Mouse (Mus musculus) small intestine, adult 2 months (tissue): ENCODE measurements around the gene Utrn.

Experiments
- CTCF ChIP-seq: fragments of 200-500 bp; IDR thresholded peaks from 2 replicates; pipeline ENCODE4 v1.5.1; 2012; ENCODE audit warnings: low read depth, mild to moderate bottlenecking, control low read depth, inconsistent platforms, low read length, moderate library complexity, mixed read lengths; ENCODE audit not compliant: insufficient replicate concordance, insufficient read length; ENCODE audit errors: extremely low read depth
- POLR2A ChIP-seq: fragments of 200-500 bp; IDR thresholded peaks from 2 replicates; pipeline ENCODE4 v1.6.1; 2012; ENCODE audit warnings: low read depth, mild to moderate bottlenecking, control low read depth, inconsistent platforms, low read length, moderate library complexity

DNA sequence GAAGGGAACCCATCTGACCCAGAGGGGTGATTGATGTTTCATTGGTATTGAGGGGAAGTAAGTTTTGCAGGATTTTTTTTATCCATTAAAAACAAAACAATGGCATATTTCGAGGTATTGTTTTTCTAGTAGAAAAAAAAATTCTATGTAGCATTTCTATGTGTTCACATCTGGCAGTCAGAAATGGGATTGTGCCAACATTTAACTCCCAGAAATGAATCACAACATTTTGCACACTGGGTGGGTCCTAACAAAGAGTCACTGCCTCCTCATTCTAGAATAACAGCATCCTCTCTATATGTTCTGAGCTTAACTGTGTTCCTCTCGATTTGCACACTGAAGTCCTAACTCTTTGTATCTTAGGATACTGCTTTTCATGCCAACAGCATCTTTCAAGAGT lies 416.5 kb downstream of the Utrn start:
- TF ChIP-seq CTCF (no peak), POLR2A (no peak)
